Mouse (Mus musculus) left cerebral cortex, adult 8-10 months (tissue): ENCODE measurements around the gene Arhgap10. TPM values are rescaled to one million over a fixed set of nuclear protein-coding genes. Genes with fewer than 3 reads are reported as not detected.
A peak's percentile ranks its signal among the peaks of the same experiment; 100 is the strongest.

Experiments
- DNase-seq, 2 experiments: peaks; one replicate each; pipeline ENCODE4 v3.0.0; 2022; ENCODE audit warnings: low spot score in 2 of 2
- total RNA-seq, 4 experiments: library from RNA; stranded (reverse); gene quantifications; 2 replicates each; pipeline ENCODE4 v1.2.4; 2022

Gene Arhgap10
- total RNA-seq, 4 experiments from 2014 or later, result 41.5 to 46.8 (median 43.3) TPM

GRCm38 (mm10) chr8:77292649-77293048 lies 225.1 kb downstream of the Arhgap10 start:
- DNase-seq, result peak in 1 of 2 experiments; percentile 61

- no peak for DNase-seq
These were observed 225.6 kb downstream of the Arhgap10 start for GRCm38 (mm10) chr8:77292120-77292519.

GRCm38 (mm10) chr8:77288492-77288891 lies 229.3 kb downstream of the Arhgap10 start:
- DNase-seq, result no peak

- DNase-seq, result no peak
These were observed 229.7 kb downstream of the Arhgap10 start for GRCm38 (mm10) chr8:77288065-77288464.

GRCm38 (mm10) chr8:77284473-77284872 lies 233.3 kb downstream of the Arhgap10 start:
- no peak for DNase-seq

GRCm38 (mm10) chr8:77282605-77283236 lies 235.0 kb downstream of the Arhgap10 start:
- no peak for DNase-seq

GRCm38 (mm10) chr8:77279977-77280376 lies 237.8 kb downstream of the Arhgap10 start:
- DNase-seq, result no peak

- DNase-seq, result no peak
These were observed 239.5 kb downstream of the Arhgap10 start for GRCm38 (mm10) chr8:77278246-77278645.

GRCm38 (mm10) chr8:77276827-77277226 lies 240.9 kb downstream of the Arhgap10 start:
- no peak for DNase-seq

GRCm38 (mm10) chr8:77275571-77275970 lies 242.2 kb downstream of the Arhgap10 start:
- no peak for DNase-seq

GRCm38 (mm10) chr8:77272136-77272535 lies 245.6 kb downstream of the Arhgap10 start:
- DNase-seq, result no peak

GRCm38 (mm10) chr8:77267941-77268405 lies 249.8 kb downstream of the Arhgap10 start:
- DNase-seq, result no peak

GRCm38 (mm10) chr8:77262216-77263009 lies 255.3 kb downstream of the Arhgap10 start:
- DNase-seq, result no peak

- no peak for DNase-seq
These were observed 256.5 kb downstream of the Arhgap10 start for GRCm38 (mm10) chr8:77261215-77261614.

GRCm38 (mm10) chr8:77257085-77257451 lies 260.7 kb downstream of the Arhgap10 start:
- DNase-seq, result no peak

GRCm38 (mm10) chr8:77256450-77257084 lies 261.2 kb downstream of the Arhgap10 start:
- DNase-seq, result peak in 1 of 2 experiments; percentile 74

GRCm38 (mm10) chr8:77254466-77254865 lies 263.3 kb downstream of the Arhgap10 start:
- no peak for DNase-seq

GRCm38 (mm10) chr8:77251134-77251533 lies 266.6 kb downstream of the Arhgap10 start:
- DNase-seq, result no peak

GRCm38 (mm10) chr8:77250094-77250493 lies 267.7 kb downstream of the Arhgap10 start:
- DNase-seq, result no peak

GRCm38 (mm10) chr8:77241381-77241780 lies 276.4 kb downstream of the Arhgap10 start:
- DNase-seq, result no peak

GRCm38 (mm10) chr8:77239462-77239861 lies 278.3 kb downstream of the Arhgap10 start:
- DNase-seq, result no peak

GRCm38 (mm10) chr8:77236701-77237100 lies 281.1 kb downstream of the Arhgap10 start:
- DNase-seq, result no peak
